Comparison of ENCODE assay signal across 11 mouse cellular contexts in genomic region chr4:41665009-41665675, GRCm38 (mm10). TPM values are rescaled to one million over a fixed set of nuclear protein-coding genes. Genes with fewer than 3 reads are reported as not detected.
DNase-seq lines count a peak whose midpoint lies in the region; ATAC-seq and TF ChIP-seq lines count a peak whose summit lies in the region.
"Had no signal": no experiment of that assay in that cellular context is flagged by ENCODE, and none has a peak within 500 bp of the region (broad histone marks: within the 10 kb centered on the region; RNA-seq: fewer than 3 reads in every experiment).

No protein-coding gene starts in this region.

- no peaks in the 10 kb centered on the region for H3K9me3 ChIP-seq in heart, embryonic 16.5 days (replicated peaks; ENCODE audit: control insufficient read depth, low read length)
- H3K9me3 ChIP-seq in forebrain, embryonic 16.5 days (ENCODE audit: control insufficient read depth, low read length): no peaks in the 10 kb centered on the region
- no peaks in the 10 kb centered on the region for H3K9me3 ChIP-seq in midbrain, embryonic 12.5 days
- H3K9me3 ChIP-seq: G1E; hindbrain, embryonic 15.5 days had no signal

- no peaks in the 10 kb centered on the region for H3K36me3 ChIP-seq in heart, embryonic 16.5 days (ENCODE audit: control insufficient read depth, insufficient read depth)
- no peaks in the 10 kb centered on the region for H3K36me3 ChIP-seq in forebrain, embryonic 16.5 days (ENCODE audit: control insufficient read depth, insufficient read depth)
- peaks cover 80% of the 10 kb centered on the region for H3K36me3 ChIP-seq in midbrain, embryonic 12.5 days
- H3K36me3 ChIP-seq: G1E; hindbrain, embryonic 15.5 days had no signal

- no peak for DNase-seq in heart, adult 18-20 months
- DNase-seq in adrenal gland, postnatal 36 days: peak; percentile 63 to 76
- no peak for DNase-seq in left cerebral cortex, postnatal 14 days (ENCODE audit: low spot score in 2 of 2)
- DNase-seq in layer of hippocampus, adult 2 months (ENCODE audit: low spot score in 2 of 2): no peak
- DNase-seq: cerebellum, adult 8-10 months had no signal

- H3K4me2 ChIP-seq in heart, embryonic 16.5 days (ENCODE audit: low read depth, low read length): no peak overlapping the region
- no peak overlapping the region for H3K4me2 ChIP-seq in forebrain, embryonic 16.5 days (ENCODE audit: low read length)
- H3K4me2 ChIP-seq in midbrain, embryonic 12.5 days (replicated peaks): no peak overlapping the region
- H3K4me2 ChIP-seq: hindbrain, embryonic 15.5 days had no signal

- WGBS in heart, embryonic 16.5 days: 3% methylated on average over 6 of the region's 8 CpGs
- WGBS in forebrain, embryonic 16.5 days: 4% methylated on average over 6 of the region's 8 CpGs
- WGBS in midbrain, embryonic 12.5 days: 6% methylated on average over 7 of the region's 8 CpGs

- peak overlapping the region; percentile 26; the same call in 1 of the 2 replicates for H3K9ac ChIP-seq in heart, embryonic 16.5 days (ENCODE audit: low read length)
- H3K9ac ChIP-seq in forebrain, embryonic 16.5 days (replicated peaks; ENCODE audit: low read depth, low read length): 0 out of 2 replicates have a peak overlapping the region, but pooled peaks have one; percentile 18
- 0 out of 2 replicates have a peak overlapping the region, but pooled peaks have one; percentile 34 for H3K9ac ChIP-seq in midbrain, embryonic 12.5 days (replicated peaks)
- H3K9ac ChIP-seq: hindbrain, embryonic 15.5 days had no signal

- H3K27ac ChIP-seq in heart, embryonic 16.5 days (ENCODE audit: low read length): no peak overlapping the region
- no peak overlapping the region for H3K27ac ChIP-seq in forebrain, embryonic 16.5 days (ENCODE audit: low read length)
- peak overlapping the region; percentile 58 for H3K27ac ChIP-seq in midbrain, embryonic 12.5 days (replicated peaks)
- H3K27ac ChIP-seq in layer of hippocampus, adult 2 months: no peak overlapping the region
- H3K27ac ChIP-seq: hindbrain, embryonic 15.5 days had no signal

- H3K4me1 ChIP-seq in heart, embryonic 16.5 days (ENCODE audit: control insufficient read depth, insufficient read depth, low read length): peaks cover 14% of the 10 kb centered on the region
- peaks cover 23% of the 10 kb centered on the region for H3K4me1 ChIP-seq in forebrain, embryonic 16.5 days (replicated peaks; ENCODE audit: control insufficient read depth, insufficient read depth, low read length)
- peaks cover 62% of the 10 kb centered on the region for H3K4me1 ChIP-seq in midbrain, embryonic 12.5 days

- H3K4me3 ChIP-seq in heart, embryonic 16.5 days (ENCODE audit: low read length): no peak overlapping the region
- H3K4me3 ChIP-seq in forebrain, embryonic 16.5 days (replicated peaks; ENCODE audit: low read length): no peak overlapping the region
- no peak overlapping the region for H3K4me3 ChIP-seq in midbrain, embryonic 12.5 days
- no peak overlapping the region for H3K4me3 ChIP-seq in layer of hippocampus, adult 2 months
- H3K4me3 ChIP-seq: hindbrain, embryonic 15.5 days had no signal

- TF ChIP-seq CTCF in layer of hippocampus, adult 2 months (conservative IDR thresholded peaks at IDR 0.05): no peak

- peaks cover 3% of the 10 kb centered on the region for H3K27me3 ChIP-seq in heart, embryonic 16.5 days (ENCODE audit: control insufficient read depth, insufficient read depth, low read length)
- H3K27me3 ChIP-seq in forebrain, embryonic 16.5 days (replicated peaks; ENCODE audit: control insufficient read depth, insufficient read depth, low read length): no peaks in the 10 kb centered on the region
- H3K27me3 ChIP-seq in midbrain, embryonic 12.5 days: no peaks in the 10 kb centered on the region
- H3K27me3 ChIP-seq: hindbrain, embryonic 15.5 days had no signal

- ATAC-seq in heart, embryonic 16.5 days (replicated peaks; ENCODE audit: extremely low read depth, insufficient read depth, low FRiP score): 0 out of 2 replicates have a peak, but pooled peaks have one; percentile 10
- ATAC-seq in forebrain, embryonic 16.5 days: no peak
- peak; percentile 21; the same call in 1 of the 2 replicates for ATAC-seq in midbrain, embryonic 12.5 days (ENCODE audit: low FRiP score, low read depth)
- no peak for ATAC-seq in CD4-positive, CD25-positive, alpha-beta regulatory T cell, adult 4 months

- intact Hi-C loops in left cerebral cortex, postnatal 14 days (cut with DNase I): no loop called here

RNA-seq across cellular contexts. Expression of gene Enho, which starts 25.0 kb away (rescaled TPM):
- polyA plus RNA-seq in heart, embryonic 16.5 days (2015; fragmentation: Nextera tagmentation; extraction: Ambion mirVana): 4.7 and 5.6 TPM in 2 replicates
- total RNA-seq in heart, adult 18-20 months (2021): 10 to 100 TPM in 1 of 2 experiments, 1 to 10 TPM in 1; 9.7 to 11.0 TPM
- total RNA-seq in adrenal gland, postnatal 36 days (2021): 1 to 10 TPM; 2.8 to 3.5 TPM
- polyA plus RNA-seq in forebrain, embryonic 16.5 days (2015; fragmentation: Nextera tagmentation; extraction: Ambion mirVana): 51.5 and 68.4 TPM in 2 replicates
- polyA plus RNA-seq in midbrain, embryonic 12.5 days (2016; fragmentation: Nextera tagmentation; extraction: Ambion mirVana): 59.3 and 65.4 TPM in 2 replicates
- 10 to 100 TPM; 54.7 to 60.3 TPM for total RNA-seq in left cerebral cortex, postnatal 14 days (2021)
- total RNA-seq in layer of hippocampus, adult 2 months (2021): 10 to 100 TPM; 59.7 to 62.0 TPM
- not detected for polyA plus RNA-seq in CD4-positive, CD25-positive, alpha-beta regulatory T cell, adult 4 months (2017; shearing (Covaris generic))
- polyA plus RNA-seq: G1E had no signal

RNA-seq across cellular contexts. Expression of gene Cntfr, which starts 31.7 kb away (rescaled TPM):
- polyA plus RNA-seq in heart, embryonic 16.5 days (2015; fragmentation: Nextera tagmentation; extraction: Ambion mirVana): 1.5 and 2.0 TPM in 2 replicates
- total RNA-seq in heart, adult 18-20 months (2021): 1 to 10 TPM; 3.3 to 4.4 TPM
- total RNA-seq in adrenal gland, postnatal 36 days (2021): 10 to 100 TPM; 39.3 to 40.3 TPM
- polyA plus RNA-seq in forebrain, embryonic 16.5 days (2015; fragmentation: Nextera tagmentation; extraction: Ambion mirVana): 12.3 and 16.7 TPM in 2 replicates
- 35.0 and 43.5 TPM in 2 replicates for polyA plus RNA-seq in midbrain, embryonic 12.5 days (2016; fragmentation: Nextera tagmentation; extraction: Ambion mirVana)
- total RNA-seq in left cerebral cortex, postnatal 14 days (2021): 100 to 1,000 TPM in 1 of 2 experiments, 10 to 100 TPM in 1; 98.6 to 102 TPM
- total RNA-seq in layer of hippocampus, adult 2 months (2021): 10 to 100 TPM; 96.5 to 98.8 TPM
- not detected for polyA plus RNA-seq in CD4-positive, CD25-positive, alpha-beta regulatory T cell, adult 4 months (2017; shearing (Covaris generic))

RNA-seq across cellular contexts. Expression of gene Il11ra1, which starts 34.6 kb away (rescaled TPM):
- 134 and 142 TPM in 2 replicates for polyA plus RNA-seq in heart, embryonic 16.5 days (2015; fragmentation: Nextera tagmentation; extraction: Ambion mirVana)
- total RNA-seq in heart, adult 18-20 months (2021): 100 to 1,000 TPM; 105 TPM
- 10 to 100 TPM; 79.1 to 85.0 TPM for total RNA-seq in adrenal gland, postnatal 36 days (2021)
- polyA plus RNA-seq in forebrain, embryonic 16.5 days (2015; fragmentation: Nextera tagmentation; extraction: Ambion mirVana): 28.3 and 29.2 TPM in 2 replicates
- polyA plus RNA-seq in midbrain, embryonic 12.5 days (2016; fragmentation: Nextera tagmentation; extraction: Ambion mirVana): 63.1 and 76.5 TPM in 2 replicates
- total RNA-seq in left cerebral cortex, postnatal 14 days (2021): 10 to 100 TPM; 28.9 to 32.8 TPM
- total RNA-seq in layer of hippocampus, adult 2 months (2021): 10 to 100 TPM; 39.1 to 43.3 TPM
- polyA plus RNA-seq in CD4-positive, CD25-positive, alpha-beta regulatory T cell, adult 4 months (2017; shearing (Covaris generic)): 10 to 100 TPM in 1 of 2 experiments, 1 to 10 TPM in 1; 10.0 to 14.0 TPM

RNA-seq across cellular contexts. Expression of gene Rpp25l, which starts 48.2 kb away (rescaled TPM):
- polyA plus RNA-seq in heart, embryonic 16.5 days (2015; fragmentation: Nextera tagmentation; extraction: Ambion mirVana): 46.1 and 48.4 TPM in 2 replicates
- 10 to 100 TPM; 35.0 to 37.3 TPM for total RNA-seq in heart, adult 18-20 months (2021)
- total RNA-seq in adrenal gland, postnatal 36 days (2021): 10 to 100 TPM; 39.2 to 42.6 TPM
- 51.7 and 60.5 TPM in 2 replicates for polyA plus RNA-seq in forebrain, embryonic 16.5 days (2015; fragmentation: Nextera tagmentation; extraction: Ambion mirVana)
- polyA plus RNA-seq in midbrain, embryonic 12.5 days (2016; fragmentation: Nextera tagmentation; extraction: Ambion mirVana): 68.7 and 69.3 TPM in 2 replicates
- total RNA-seq in left cerebral cortex, postnatal 14 days (2021): 10 to 100 TPM; 30.8 to 31.0 TPM
- 10 to 100 TPM; 29.4 to 31.0 TPM for total RNA-seq in layer of hippocampus, adult 2 months (2021)
- polyA plus RNA-seq in CD4-positive, CD25-positive, alpha-beta regulatory T cell, adult 4 months (2017; shearing (Covaris generic)): 10 to 100 TPM; 57.2 to 58.2 TPM

RNA-seq across cellular contexts. Expression of gene Dctn3, which starts 57.8 kb away (rescaled TPM):
- 137 and 141 TPM in 2 replicates for polyA plus RNA-seq in heart, embryonic 16.5 days (2015; fragmentation: Nextera tagmentation; extraction: Ambion mirVana)
- total RNA-seq in heart, adult 18-20 months (2021): 10 to 100 TPM; 70.4 to 79.1 TPM
- total RNA-seq in adrenal gland, postnatal 36 days (2021): 100 to 1,000 TPM; 103 to 123 TPM
- 304 and 315 TPM in 2 replicates for polyA plus RNA-seq in forebrain, embryonic 16.5 days (2015; fragmentation: Nextera tagmentation; extraction: Ambion mirVana)
- 184 and 185 TPM in 2 replicates for polyA plus RNA-seq in midbrain, embryonic 12.5 days (2016; fragmentation: Nextera tagmentation; extraction: Ambion mirVana)
- 100 to 1,000 TPM; 201 to 217 TPM for total RNA-seq in left cerebral cortex, postnatal 14 days (2021)
- 100 to 1,000 TPM; 136 to 153 TPM for total RNA-seq in layer of hippocampus, adult 2 months (2021)
- polyA plus RNA-seq in CD4-positive, CD25-positive, alpha-beta regulatory T cell, adult 4 months (2017; shearing (Covaris generic)): 10 to 100 TPM; 91.6 to 93.7 TPM

Comparison
In these comparisons a context has a peak if more than half of its experiments do, and no peak if none do; other contexts are left out.
1. ATAC-seq: peak in heart, embryonic 16.5 days (single experiment) and midbrain, embryonic 12.5 days (single experiment); none in forebrain, embryonic 16.5 days (single experiment) and CD4-positive, CD25-positive, alpha-beta regulatory T cell, adult 4 months (single experiment).
2. DNase-seq: peak in adrenal gland, postnatal 36 days (2 of 2); none in heart, adult 18-20 months (0 of 2), left cerebral cortex, postnatal 14 days (0 of 2) and layer of hippocampus, adult 2 months (0 of 2).
3. RNA of gene Enho, which starts 25.0 kb away (total RNA-seq): 59.7 to 62.0 TPM in layer of hippocampus, adult 2 months and 54.7 to 60.3 TPM in left cerebral cortex, postnatal 14 days; 9.7 to 11.0 TPM in heart, adult 18-20 months and 2.8 to 3.5 TPM in adrenal gland, postnatal 36 days; every median in the first group is over 4 times any median in the second.
4. RNA of gene Cntfr, which starts 31.7 kb away (total RNA-seq): 98.6 to 102 TPM in left cerebral cortex, postnatal 14 days, 96.5 to 98.8 TPM in layer of hippocampus, adult 2 months and 39.3 to 40.3 TPM in adrenal gland, postnatal 36 days; 3.3 to 4.4 TPM in heart, adult 18-20 months; every median in the first group is over 4 times any median in the second.
5. Peak in every context shown above with its lines, with median percentiles within 50 percentile points of each other: H3K9ac ChIP-seq.